Comparison of ENCODE assay signal across 23 mouse cellular contexts in genomic region chr16:76766636-76767035, GRCm38 (mm10).
A peak's percentile ranks its signal among the peaks of the same experiment; 100 is the strongest.
DNase-seq lines count a peak whose midpoint lies in the region; ATAC-seq and TF ChIP-seq lines count a peak whose summit lies in the region.
"Had no signal": no experiment of that assay in that cellular context is flagged by ENCODE, and none has a peak within 500 bp of the region (broad histone marks: within the 10 kb centered on the region; RNA-seq: fewer than 3 reads in every experiment).

No protein-coding gene starts in this region.

- peaks cover 8% of the 10 kb centered on the region for H3K4me1 ChIP-seq in kidney, adult 2 months (ENCODE audit: control insufficient read depth, insufficient read depth, low read length)
- peaks cover 27% of the 10 kb centered on the region for H3K4me1 ChIP-seq in kidney, embryonic 15.5 days
- H3K4me1 ChIP-seq: midbrain, embryonic 12.5 days; neural tube, embryonic 12.5 days had no signal

- H3K9ac ChIP-seq in kidney, embryonic 15.5 days = no peak overlapping the region
- H3K9ac ChIP-seq: forebrain, postnatal 0 days; limb, embryonic 12.5 days; liver, embryonic 12.5 days; lung, embryonic 15.5 days; midbrain, embryonic 12.5 days; neural tube, embryonic 12.5 days had no signal

- no peaks in the 10 kb centered on the region for H3K36me3 ChIP-seq in kidney, adult 2 months (ENCODE audit: control insufficient read depth, insufficient read depth, low read length)
- no peaks in the 10 kb centered on the region for H3K36me3 ChIP-seq in kidney, embryonic 15.5 days
- H3K36me3 ChIP-seq: forebrain, embryonic 10.5 days; heart, embryonic 10.5 days; hindbrain, embryonic 10.5 days; limb, embryonic 12.5 days; liver, embryonic 12.5 days; lung, embryonic 15.5 days; midbrain, embryonic 12.5 days; neural tube, embryonic 12.5 days had no signal

- H3K27me3 ChIP-seq in kidney, adult 2 months (replicated peaks; ENCODE audit: control insufficient read depth, insufficient read depth, low read length) = no peaks in the 10 kb centered on the region
- H3K27me3 ChIP-seq in kidney, embryonic 15.5 days = no peaks in the 10 kb centered on the region
- H3K27me3 ChIP-seq: limb, embryonic 12.5 days; liver, embryonic 12.5 days; lung, embryonic 15.5 days; midbrain, embryonic 12.5 days; neural tube, embryonic 12.5 days had no signal

- no peak for TF ChIP-seq CTCF in kidney, adult 2 months (conservative IDR thresholded peaks at IDR 0.05; ENCODE audit: insufficient read depth, insufficient read length, low read depth, low read length)

- H3K9me3 ChIP-seq in kidney, embryonic 15.5 days (replicated peaks) = no peaks in the 10 kb centered on the region
- H3K9me3 ChIP-seq: forebrain, embryonic 10.5 days; heart, embryonic 10.5 days; hindbrain, embryonic 10.5 days; limb, embryonic 12.5 days; liver, embryonic 12.5 days; lung, embryonic 15.5 days; midbrain, embryonic 12.5 days; neural tube, embryonic 12.5 days had no signal

- H3K4me3 ChIP-seq in kidney, adult 2 months (ENCODE audit: insufficient read depth, low read depth, low read length) = no peak overlapping the region
- no peak overlapping the region for H3K4me3 ChIP-seq in kidney, embryonic 15.5 days (replicated peaks)
- H3K4me3 ChIP-seq: forebrain, embryonic 10.5 days; heart, embryonic 10.5 days; hindbrain, embryonic 10.5 days; limb, embryonic 12.5 days; liver, embryonic 12.5 days; lung, embryonic 15.5 days; midbrain, embryonic 12.5 days; neural tube, embryonic 12.5 days had no signal

- no peak overlapping the region for H3K27ac ChIP-seq in kidney, adult 2 months (ENCODE audit: insufficient read depth, low read depth, low read length)
- H3K27ac ChIP-seq in kidney, embryonic 15.5 days = no peak overlapping the region
- H3K27ac ChIP-seq: forebrain, embryonic 10.5 days; heart, embryonic 10.5 days; hindbrain, embryonic 10.5 days; hindbrain, postnatal 0 days; kidney, postnatal 0 days; limb, embryonic 12.5 days; liver, embryonic 12.5 days; lung, embryonic 15.5 days; midbrain, embryonic 12.5 days; neural tube, embryonic 12.5 days had no signal

- no peak for ATAC-seq in kidney, embryonic 15.5 days (replicated peaks; ENCODE audit: low FRiP score)
- ATAC-seq: forebrain, postnatal 0 days; hindbrain, postnatal 0 days; liver, embryonic 12.5 days had no signal

- DNase-seq in kidney, adult 2 months = peak; percentile 34
- DNase-seq in urinary bladder, postnatal 14 days (ENCODE audit: low spot score) = peak; percentile 12
- DNase-seq in urinary bladder, postnatal 25 days (ENCODE audit: low spot score) = no peak
- peak; percentile 44 to 46 for DNase-seq in adrenal gland, postnatal 36 days
- DNase-seq in embryo, embryonic 10 days (ENCODE audit: low spot score) = no peak
- DNase-seq in thymus, postnatal 14 days = no peak
- DNase-seq: cerebellum, postnatal 14 days; embryo, embryonic 11 days; forebrain, postnatal 0 days; gastrocnemius, postnatal 36 days; right cerebral cortex, adult 18-20 months; thymus, postnatal 36 days had no signal

- H3K4me2 ChIP-seq in kidney, embryonic 15.5 days = no peak overlapping the region
- H3K4me2 ChIP-seq: limb, embryonic 12.5 days; liver, embryonic 12.5 days; lung, embryonic 15.5 days; midbrain, embryonic 12.5 days; neural tube, embryonic 12.5 days had no signal

- no peak for TF ChIP-seq POLR2A in kidney, adult 2 months (IDR thresholded peaks at IDR 0.05; ENCODE audit: low read depth, low read length)

- WGBS in kidney, adult 2 months = 41% methylated on average over 3 of the region's 3 CpGs
- WGBS in kidney, embryonic 15.5 days = 63% methylated on average over 3 of the region's 3 CpGs

Comparison
In these comparisons a context has a peak if more than half of its experiments do, and no peak if none do; other contexts are left out.
1. DNase-seq: peak in kidney, adult 2 months (single experiment), urinary bladder, postnatal 14 days (single experiment) and adrenal gland, postnatal 36 days (2 of 2); none in urinary bladder, postnatal 25 days (single experiment), embryo, embryonic 10 days (single experiment) and thymus, postnatal 14 days (single experiment).